Comparison of ENCODE assay signal across 19 mouse cellular contexts in the genomic region with DNA sequence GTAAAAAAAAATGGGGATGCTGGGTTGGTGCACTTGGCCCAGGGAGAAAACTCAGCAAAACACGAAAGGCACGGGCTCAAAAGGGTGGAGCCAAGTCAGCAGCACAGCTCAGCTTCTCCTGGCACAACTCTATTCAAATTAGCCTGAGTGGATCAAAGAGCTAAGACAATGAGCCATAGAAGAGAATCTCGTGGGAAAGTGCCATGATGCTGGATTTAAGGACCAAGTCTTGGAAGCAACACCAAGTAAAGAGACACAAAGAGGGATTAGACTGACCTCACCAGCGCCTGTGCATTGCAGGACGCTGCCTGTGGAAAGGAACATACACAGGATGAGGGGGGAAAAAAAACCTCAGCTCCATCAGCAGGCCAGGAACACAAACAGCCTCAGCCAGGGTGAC.
DNase-seq lines count a peak whose midpoint lies in the region; ATAC-seq lines count a peak whose summit lies in the region.
"Had no signal": no experiment of that assay in that cellular context is flagged by ENCODE, and none has a peak within 500 bp of the region (broad histone marks: within the 10 kb centered on the region; RNA-seq: fewer than 3 reads in every experiment).

No protein-coding gene starts in this region.

- WGBS in forebrain, embryonic 10.5 days = 31% methylated on average over 5 of the region's 5 CpGs
- 6% methylated on average over 5 of the region's 5 CpGs for WGBS in forebrain, embryonic 14.5 days
- WGBS in limb, embryonic 10.5 days = 65% methylated on average over 5 of the region's 5 CpGs
- 19% methylated on average over 5 of the region's 5 CpGs for WGBS in neural tube, embryonic 13.5 days

- no peaks in the 10 kb centered on the region for H3K36me3 ChIP-seq in forebrain, embryonic 10.5 days (replicated peaks)
- no peaks in the 10 kb centered on the region for H3K36me3 ChIP-seq in forebrain, embryonic 14.5 days (ENCODE audit: control insufficient read depth, insufficient read depth, low read length)
- no peaks in the 10 kb centered on the region for H3K36me3 ChIP-seq in limb, embryonic 10.5 days
- H3K36me3 ChIP-seq in neural tube, embryonic 13.5 days = no peaks in the 10 kb centered on the region
- H3K36me3 ChIP-seq: intestine, embryonic 15.5 days; kidney, embryonic 15.5 days; liver, embryonic 12.5 days had no signal

- H3K9me3 ChIP-seq in forebrain, embryonic 10.5 days = no peaks in the 10 kb centered on the region
- no peaks in the 10 kb centered on the region for H3K9me3 ChIP-seq in forebrain, embryonic 14.5 days (replicated peaks; ENCODE audit: control insufficient read depth, low read length)
- H3K9me3 ChIP-seq in limb, embryonic 10.5 days (replicated peaks) = no peaks in the 10 kb centered on the region
- no peaks in the 10 kb centered on the region for H3K9me3 ChIP-seq in neural tube, embryonic 13.5 days
- H3K9me3 ChIP-seq: intestine, embryonic 15.5 days; kidney, embryonic 15.5 days; liver, embryonic 12.5 days had no signal

- peaks cover 30% of the 10 kb centered on the region for H3K27me3 ChIP-seq in forebrain, embryonic 10.5 days (ENCODE audit: poor library complexity, severe bottlenecking)
- H3K27me3 ChIP-seq in forebrain, embryonic 14.5 days (replicated peaks; ENCODE audit: control insufficient read depth, insufficient read depth, low read length) = peaks cover 4% of the 10 kb centered on the region; the same call in 1 of the 2 replicates
- H3K27me3 ChIP-seq in limb, embryonic 10.5 days (ENCODE audit: low read depth, poor library complexity, severe bottlenecking) = no peaks in the 10 kb centered on the region
- no peaks in the 10 kb centered on the region for H3K27me3 ChIP-seq in neural tube, embryonic 13.5 days
- H3K27me3 ChIP-seq: intestine, embryonic 15.5 days; kidney, embryonic 15.5 days had no signal

- H3K4me2 ChIP-seq in forebrain, embryonic 14.5 days (ENCODE audit: low read length) = no peak overlapping the region
- no peak overlapping the region for H3K4me2 ChIP-seq in neural tube, embryonic 13.5 days
- H3K4me2 ChIP-seq: heart, embryonic 11.5 days; intestine, embryonic 15.5 days; kidney, embryonic 15.5 days; liver, embryonic 12.5 days; lung, embryonic 14.5 days had no signal

- H3K4me1 ChIP-seq in forebrain, embryonic 10.5 days = peaks cover 64% of the 10 kb centered on the region
- peaks cover 22% of the 10 kb centered on the region for H3K4me1 ChIP-seq in forebrain, embryonic 14.5 days (ENCODE audit: control insufficient read depth, insufficient read depth, low read length)
- H3K4me1 ChIP-seq in limb, embryonic 10.5 days = peaks cover 52% of the 10 kb centered on the region
- peaks cover 53% of the 10 kb centered on the region for H3K4me1 ChIP-seq in neural tube, embryonic 13.5 days (replicated peaks)
- H3K4me1 ChIP-seq: liver, embryonic 12.5 days had no signal

- no peak overlapping the region for H3K9ac ChIP-seq in forebrain, embryonic 14.5 days (ENCODE audit: low read length)
- H3K9ac ChIP-seq in neural tube, embryonic 13.5 days = no peak overlapping the region
- H3K9ac ChIP-seq: intestine, embryonic 15.5 days; kidney, embryonic 15.5 days; liver, embryonic 12.5 days; lung, embryonic 14.5 days had no signal

- no peak for DNase-seq in forebrain, embryonic 10.5 days (ENCODE audit: extremely low spot score, low spot score)
- peak; percentile 79 for DNase-seq in forebrain, embryonic 14.5 days (ENCODE audit: low spot score)
- no peak for DNase-seq in limb, embryonic 10.5 days (ENCODE audit: low spot score)
- DNase-seq in left cerebral cortex, adult 11 months (ENCODE audit: low spot score) = no peak
- no peak for DNase-seq in left cerebral cortex, adult 9 months (ENCODE audit: low spot score in 2 of 2)
- no peak for DNase-seq in spleen, postnatal 14 days (ENCODE audit: low spot score in 2 of 2)
- DNase-seq: adrenal gland, postnatal 14 days; cerebellum, adult 2 months; lung, embryonic 14.5 days; lung, postnatal 4 days had no signal

- no peak overlapping the region for H3K4me3 ChIP-seq in forebrain, embryonic 10.5 days
- no peak overlapping the region for H3K4me3 ChIP-seq in forebrain, embryonic 14.5 days (ENCODE audit: low read depth, low read length)
- H3K4me3 ChIP-seq in limb, embryonic 10.5 days = no peak overlapping the region
- no peak overlapping the region for H3K4me3 ChIP-seq in neural tube, embryonic 13.5 days
- H3K4me3 ChIP-seq: erythroblast, embryonic 14.5 days; intestine, embryonic 15.5 days; kidney, embryonic 15.5 days; liver, embryonic 12.5 days had no signal

- peak; percentile 44 for ATAC-seq in forebrain, embryonic 14.5 days
- ATAC-seq in neural tube, embryonic 13.5 days (ENCODE audit: low read depth) = no peak
- ATAC-seq: activated CD4-positive, CD25-positive, alpha-beta regulatory T cell, adult 4 months; intestine, embryonic 15.5 days; liver, embryonic 12.5 days; Patski had no signal

- H3K27ac ChIP-seq in forebrain, embryonic 10.5 days = peak overlapping the region; percentile 69
- no peak overlapping the region for H3K27ac ChIP-seq in forebrain, embryonic 14.5 days (ENCODE audit: low read depth, low read length)
- H3K27ac ChIP-seq in limb, embryonic 10.5 days = 0 out of 2 replicates have a peak overlapping the region, but pooled peaks have one; percentile 17
- H3K27ac ChIP-seq in neural tube, embryonic 13.5 days (replicated peaks) = peak overlapping the region; percentile 72
- H3K27ac ChIP-seq: intestine, embryonic 15.5 days; kidney, embryonic 15.5 days; liver, embryonic 12.5 days; stomach, postnatal 0 days had no signal
